Mouse (Mus musculus): ENCODE measurements around the gene Frem1. TPM values are rescaled to one million over a fixed set of nuclear protein-coding genes. Genes with fewer than 3 reads are reported as not detected.

Frem1 gene
- total RNA-seq, 2 experiments from 2014 or later = 4.0 to 4.2 TPM

- DNase-seq = no peak
Observed at GRCm38 (mm10) chr4:83031591-83031990, 20.5 kb downstream of the Frem1 start.

GRCm38 (mm10) chr4:83030097-83030496, 22.0 kb downstream of the Frem1 start:
- DNase-seq = no peak

- no peak for DNase-seq
Observed at GRCm38 (mm10) chr4:83020759-83021555, 31.2 kb downstream of the Frem1 start.

GRCm38 (mm10) chr4:83018111-83019105, 33.7 kb downstream of the Frem1 start:
- no peak for DNase-seq

- DNase-seq = no peak
Observed at GRCm38 (mm10) chr4:83014538-83014937, 37.6 kb downstream of the Frem1 start.

GRCm38 (mm10) chr4:83004086-83004485, 48.1 kb downstream of the Frem1 start:
- DNase-seq = no peak

GRCm38 (mm10) chr4:82992042-82992441, 60.1 kb downstream of the Frem1 start:
- DNase-seq = no peak

- no peak for DNase-seq
Observed at GRCm38 (mm10) chr4:82990973-82991695, 61.0 kb downstream of the Frem1 start.

GRCm38 (mm10) chr4:82972381-82972780, 79.8 kb downstream of the Frem1 start:
- no peak for DNase-seq

- DNase-seq = no peak
Observed at GRCm38 (mm10) chr4:82970901-82971648, 81.1 kb downstream of the Frem1 start.

- no peak for DNase-seq
Observed at GRCm38 (mm10) chr4:82961024-82961423, 91.1 kb downstream of the Frem1 start.

- DNase-seq = no peak
Observed at GRCm38 (mm10) chr4:82957827-82958538, 94.2 kb downstream of the Frem1 start.

GRCm38 (mm10) chr4:82953992-82954391, 98.1 kb downstream of the Frem1 start:
- no peak for DNase-seq

- no peak for DNase-seq
Observed at GRCm38 (mm10) chr4:82949511-82949910, 102.6 kb downstream of the Frem1 start.

GRCm38 (mm10) chr4:82946721-82947120, 105.4 kb downstream of the Frem1 start:
- DNase-seq = no peak

GRCm38 (mm10) chr4:82946276-82946612, 105.9 kb downstream of the Frem1 start:
- DNase-seq = no peak

GRCm38 (mm10) chr4:82945572-82946275, 106.4 kb downstream of the Frem1 start:
- DNase-seq = no peak

GRCm38 (mm10) chr4:82940680-82941079, 111.5 kb downstream of the Frem1 start:
- DNase-seq = no peak

GRCm38 (mm10) chr4:82940248-82940647, 111.9 kb downstream of the Frem1 start:
- no peak for DNase-seq

GRCm38 (mm10) chr4:82934308-82934707, 117.8 kb downstream of the Frem1 start:
- peak; percentile 39 for DNase-seq
